Mouse (Mus musculus) intestine, embryonic 15.5 days (tissue): ENCODE measurements at regions not wholly inside any gene's neighbourhood (a gene's known extent, or its start where the extent isn't known, plus 50 kb on each side); places are given as distances from the start of the nearest gene placed in this dataset.

ENCODE experiments used
- ATAC-seq: fragments of 200-750 bp; cut with Nextera tagmentation; 2 replicates; pipeline ENCODE4 v1.8.0; 2017; ENCODE audit warnings: moderate TSS enrichment, moderate library complexity
- H3K27ac ChIP-seq: fragments of 300-500 bp; sonication (generic); 2 replicates; pipeline ENCODE4 v1.5.1; 2015; ENCODE audit warnings: mild to moderate bottlenecking, inconsistent platforms
- H3K27me3 ChIP-seq: fragments of 300-500 bp; sonication (generic); replicated peaks from 2 replicates; pipeline ENCODE4 v1.6.1; 2015; ENCODE audit warnings: inconsistent platforms
- H3K36me3 ChIP-seq: fragments of 300-500 bp; sonication (generic); 2 replicates; pipeline ENCODE4 v1.6.1; 2015; ENCODE audit warnings: inconsistent platforms
- H3K4me1 ChIP-seq: fragments of 300-500 bp; sonication (generic); replicated peaks from 2 replicates; pipeline ENCODE4 v1.6.1; 2015; ENCODE audit warnings: inconsistent platforms
- H3K4me2 ChIP-seq: fragments of 300-500 bp; sonication (generic); replicated peaks from 2 replicates; pipeline ENCODE4 v1.6.1; 2015; ENCODE audit warnings: mild to moderate bottlenecking, inconsistent platforms
- H3K4me3 ChIP-seq: fragments of 300-500 bp; sonication (generic); replicated peaks from 2 replicates; pipeline ENCODE4 v1.5.1; 2015; ENCODE audit warnings: inconsistent platforms
- H3K9ac ChIP-seq: fragments of 300-500 bp; sonication (generic); 2 replicates; pipeline ENCODE4 v1.6.1; 2015; ENCODE audit warnings: inconsistent platforms
- H3K9me3 ChIP-seq: fragments of 300-500 bp; sonication (generic); 2 replicates; pipeline ENCODE4 v1.6.1; 2016; ENCODE audit warnings: inconsistent platforms
- WGBS: fragments of 180-500 bp; shearing (Covaris S2); methylation state at CpG from one replicate; pipeline ENCODE4 v1.1.7; 2015; 5-methylcytosine and 5-hydroxymethylcytosine counted together

DNA sequence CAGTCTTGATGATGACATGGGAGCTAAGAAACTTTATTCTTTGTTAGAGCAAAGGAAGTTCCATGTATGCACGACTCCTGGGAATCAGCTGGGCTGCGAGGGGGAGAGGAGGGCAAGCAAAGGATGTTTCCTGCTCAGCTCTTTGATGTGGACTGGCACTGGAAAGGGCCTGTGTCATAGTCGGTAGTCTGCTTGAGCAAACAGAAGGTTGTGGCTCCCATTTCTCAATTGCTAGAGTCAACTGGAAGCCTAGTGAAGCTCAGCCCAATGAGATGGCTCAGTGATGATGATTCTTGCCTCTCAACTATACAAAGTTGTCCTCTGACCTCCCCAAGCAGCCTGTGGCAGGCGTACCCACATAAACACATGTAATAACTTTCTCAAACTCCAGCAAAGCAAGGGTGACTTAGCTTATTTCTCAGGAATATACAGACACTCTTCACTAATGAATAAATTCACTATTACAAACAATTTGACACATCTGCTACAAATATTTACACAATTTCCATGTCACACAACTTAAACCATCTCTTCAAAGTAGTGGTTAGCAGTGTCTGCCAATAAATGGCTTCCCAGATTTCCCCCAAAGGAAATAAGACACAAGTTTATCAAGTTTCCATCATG is 115.4 kb upstream of the Smad1 start:
- Histone ChIP-seq H3K9me3 (no peaks in the 10 kb centered on the region), H3K4me1 (no peaks in the 10 kb centered on the region), H3K4me3 (no peak overlapping the region), H3K27me3 (no peaks in the 10 kb centered on the region), H3K9ac (no peak overlapping the region), H3K27ac (peak overlapping the region; percentile 46), H3K36me3 (no peaks in the 10 kb centered on the region), H3K4me2 (no peak overlapping the region)
- ATAC-seq: peak; percentile 31; the same call in 1 of the 2 replicates
- 32% methylated on average over 4 of the region's 4 CpGs for WGBS

DNA sequence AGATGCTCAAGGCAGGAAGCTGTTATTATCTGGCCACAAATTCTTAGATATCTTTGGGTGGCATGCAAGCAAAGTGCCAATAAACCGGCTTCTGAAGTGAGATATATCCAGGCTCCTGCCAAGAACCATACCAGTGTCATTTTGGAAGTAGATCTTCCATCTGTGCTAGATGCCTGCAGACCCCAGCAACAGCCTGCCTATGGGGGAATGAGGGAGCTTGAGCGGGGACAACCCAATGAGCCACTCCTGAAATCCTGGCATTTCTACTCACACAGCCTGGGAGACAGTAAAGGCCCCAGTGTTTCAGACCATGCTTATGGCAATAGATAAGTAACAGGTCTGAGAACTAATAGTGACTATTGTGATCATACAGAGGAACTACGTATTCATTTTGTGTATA is 109.3 kb upstream of the Smad1 start:
- H3K36me3 ChIP-seq: no peaks in the 10 kb centered on the region
- no peak for ATAC-seq
- 91% methylated on average over 3 of the region's 3 CpGs for WGBS
- H3K27ac ChIP-seq: no peak overlapping the region
- H3K4me3 ChIP-seq: no peak overlapping the region
- H3K27me3 ChIP-seq: no peaks in the 10 kb centered on the region
- H3K4me2 ChIP-seq: no peak overlapping the region
- no peaks in the 10 kb centered on the region for H3K4me1 ChIP-seq
- H3K9me3 ChIP-seq: no peaks in the 10 kb centered on the region
- no peak overlapping the region for H3K9ac ChIP-seq

DNA sequence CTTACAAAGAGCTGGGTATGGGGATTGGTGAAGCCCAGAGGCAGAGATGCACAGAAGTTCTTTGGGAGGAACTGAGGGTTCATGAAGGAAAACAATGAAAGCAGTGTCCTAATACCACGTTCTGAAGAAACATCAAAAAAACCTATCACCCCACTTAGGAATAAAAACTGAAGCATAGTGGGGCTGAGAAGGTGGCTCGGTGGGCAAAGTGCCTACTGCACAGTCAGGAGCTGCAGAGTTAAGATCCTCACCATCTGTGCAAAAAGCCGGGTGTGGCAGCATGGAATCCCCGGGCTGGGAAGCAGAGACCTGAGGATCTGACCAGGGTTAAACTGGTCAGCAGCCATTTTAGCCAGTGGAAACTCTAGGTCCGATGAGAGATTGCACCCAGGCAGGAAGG is 106.1 kb upstream of the Smad1 start:
- no peak for ATAC-seq
- no peaks in the 10 kb centered on the region for H3K36me3 ChIP-seq
- WGBS: 70% methylated on average over 5 of the region's 5 CpGs
- H3K4me2 ChIP-seq: no peak overlapping the region
- no peak overlapping the region for H3K4me3 ChIP-seq
- no peak overlapping the region for H3K9ac ChIP-seq
- no peaks in the 10 kb centered on the region for H3K27me3 ChIP-seq
- no peaks in the 10 kb centered on the region for H3K4me1 ChIP-seq
- H3K27ac ChIP-seq: no peak overlapping the region
- H3K9me3 ChIP-seq: no peaks in the 10 kb centered on the region

DNA sequence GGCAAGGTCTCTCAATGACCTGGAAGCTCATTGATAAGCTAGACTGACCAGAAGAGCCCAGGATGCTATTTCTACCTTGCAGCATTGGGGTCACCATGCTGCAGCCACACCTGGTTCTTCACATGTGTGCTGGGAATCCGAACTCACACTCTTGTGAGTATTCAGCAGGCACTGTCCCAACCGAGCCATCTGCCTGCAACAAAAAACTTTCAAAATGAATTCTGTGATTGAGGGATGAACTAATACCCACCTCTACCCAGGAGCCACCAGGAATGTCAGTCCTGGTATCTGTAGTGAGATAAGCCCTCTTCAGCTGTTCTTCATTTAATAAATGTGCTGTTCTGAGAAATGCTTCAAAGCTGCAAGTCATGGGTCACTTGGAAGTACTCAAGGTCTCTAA is 104.6 kb upstream of the Smad1 start:
- Histone ChIP-seq H3K27me3 (no peaks in the 10 kb centered on the region), H3K4me3 (no peak overlapping the region), H3K9me3 (no peaks in the 10 kb centered on the region), H3K27ac (no peak overlapping the region), H3K9ac (no peak overlapping the region), H3K4me2 (no peak overlapping the region), H3K4me1 (no peaks in the 10 kb centered on the region), H3K36me3 (no peaks in the 10 kb centered on the region)
- ATAC-seq: no peak
- 88% methylated on average over 2 of the region's 2 CpGs for WGBS

DNA sequence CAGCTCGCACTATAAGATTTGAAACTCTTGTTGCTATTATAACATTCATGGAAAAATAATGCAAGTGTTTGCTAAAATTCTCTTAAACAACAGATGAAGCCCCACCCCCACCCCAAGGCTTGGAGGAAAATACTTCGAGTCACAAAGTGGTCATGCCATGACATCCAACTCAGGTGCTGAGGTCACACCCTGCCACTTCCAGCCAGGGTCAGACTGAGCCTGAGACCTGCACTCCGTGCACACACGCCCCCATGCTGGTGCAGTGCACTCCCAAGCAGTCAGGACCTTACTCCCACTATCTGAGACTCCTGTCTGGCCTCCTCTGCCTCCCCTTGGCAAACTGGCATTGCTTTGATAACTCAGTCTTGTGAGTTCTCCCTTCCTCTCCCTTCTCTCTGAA is 102.7 kb upstream of the Smad1 start:
- Histone ChIP-seq H3K9me3 (no peaks in the 10 kb centered on the region), H3K27me3 (no peaks in the 10 kb centered on the region), H3K4me2 (no peak overlapping the region), H3K9ac (no peak overlapping the region), H3K27ac (no peak overlapping the region), H3K36me3 (no peaks in the 10 kb centered on the region), H3K4me3 (no peak overlapping the region), H3K4me1 (peaks cover 4% of the 10 kb centered on the region; the same call in 1 of the 2 replicates)
- no peak for ATAC-seq
- WGBS: 78% methylated on average over 4 of the region's 4 CpGs

DNA sequence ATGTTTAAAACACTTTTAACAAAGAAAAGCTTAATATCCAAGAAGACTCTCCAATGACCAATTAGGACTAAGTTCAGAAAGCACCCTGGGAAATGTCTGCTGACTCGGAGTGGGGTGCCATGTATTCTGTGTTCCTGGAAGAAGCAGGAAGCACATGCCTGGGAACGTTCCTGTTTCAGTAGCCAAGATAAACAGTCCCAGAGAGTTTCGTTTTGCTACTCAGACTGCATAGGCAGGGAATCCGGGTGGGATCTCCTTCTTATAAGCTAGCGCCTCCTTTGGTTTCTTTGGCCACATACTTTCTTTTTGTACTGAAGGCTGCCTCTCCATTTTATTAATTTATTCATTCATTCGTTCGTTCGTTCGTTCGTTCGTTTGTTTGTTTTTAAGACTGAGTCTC is 101.9 kb upstream of the Smad1 start:
- ATAC-seq: no peak
- Histone ChIP-seq H3K27ac (no peak overlapping the region), H3K4me3 (no peak overlapping the region), H3K27me3 (no peaks in the 10 kb centered on the region), H3K4me1 (peaks cover 4% of the 10 kb centered on the region; the same call in 1 of the 2 replicates), H3K9ac (no peak overlapping the region), H3K9me3 (no peaks in the 10 kb centered on the region), H3K4me2 (no peak overlapping the region), H3K36me3 (no peaks in the 10 kb centered on the region)
- 73% methylated on average over 11 of the region's 11 CpGs for WGBS

DNA sequence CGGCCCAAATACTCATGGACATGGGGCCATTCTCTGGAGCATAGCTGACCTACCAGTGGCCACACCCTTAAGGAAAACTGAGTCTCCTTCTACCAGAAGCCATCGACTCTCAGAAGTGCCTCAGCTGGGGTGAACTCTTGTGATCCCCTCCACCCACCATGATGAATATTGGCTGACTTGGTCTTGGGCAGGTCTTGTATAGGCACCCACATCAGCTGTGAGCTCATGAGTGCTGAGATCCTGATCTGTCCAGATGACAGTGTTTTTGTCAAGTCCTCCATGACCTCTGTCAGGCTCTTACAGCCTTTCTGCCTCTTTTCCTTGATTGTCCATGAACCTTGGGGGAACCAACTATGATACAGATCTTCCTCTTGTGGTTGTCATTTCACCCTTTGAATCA is 99.9 kb upstream of the Smad1 start:
- Histone ChIP-seq H3K9ac (no peak overlapping the region), H3K36me3 (no peaks in the 10 kb centered on the region), H3K27me3 (no peaks in the 10 kb centered on the region), H3K4me1 (peaks cover 4% of the 10 kb centered on the region; the same call in 1 of the 2 replicates), H3K9me3 (no peaks in the 10 kb centered on the region), H3K4me2 (no peak overlapping the region), H3K4me3 (no peak overlapping the region), H3K27ac (no peak overlapping the region)
- ATAC-seq: no peak
- WGBS: 85% methylated on average over 2 of the region's 2 CpGs

DNA sequence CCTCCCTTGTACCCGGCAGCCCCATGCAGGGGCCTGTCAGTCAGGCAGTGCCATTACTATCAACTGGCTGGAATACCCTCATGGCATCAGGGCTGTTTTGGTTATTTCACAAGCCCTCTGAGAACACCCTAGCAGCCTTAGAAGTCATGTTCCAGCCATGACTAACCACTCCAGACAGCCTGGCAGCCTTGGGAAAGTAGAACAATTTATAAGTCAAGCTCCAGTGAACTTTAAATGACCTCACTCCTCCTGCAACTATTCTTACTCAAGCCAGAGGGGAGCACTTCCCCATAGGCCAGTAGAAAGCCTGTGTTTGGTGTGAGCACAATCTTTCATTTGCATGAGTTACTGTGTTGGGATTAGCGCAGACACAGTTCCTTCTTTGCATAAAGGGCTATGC is 99.3 kb upstream of the Smad1 start:
- Histone ChIP-seq H3K4me2 (no peak overlapping the region), H3K9ac (no peak overlapping the region), H3K27ac (peak overlapping the region; percentile 46; the same call in 1 of the 2 replicates), H3K36me3 (no peaks in the 10 kb centered on the region), H3K4me3 (no peak overlapping the region), H3K9me3 (no peaks in the 10 kb centered on the region), H3K4me1 (peaks cover 4% of the 10 kb centered on the region; the same call in 1 of the 2 replicates), H3K27me3 (no peaks in the 10 kb centered on the region)
- peak; percentile 75 for ATAC-seq
- 44% methylated on average over 2 of the region's 2 CpGs for WGBS

DNA sequence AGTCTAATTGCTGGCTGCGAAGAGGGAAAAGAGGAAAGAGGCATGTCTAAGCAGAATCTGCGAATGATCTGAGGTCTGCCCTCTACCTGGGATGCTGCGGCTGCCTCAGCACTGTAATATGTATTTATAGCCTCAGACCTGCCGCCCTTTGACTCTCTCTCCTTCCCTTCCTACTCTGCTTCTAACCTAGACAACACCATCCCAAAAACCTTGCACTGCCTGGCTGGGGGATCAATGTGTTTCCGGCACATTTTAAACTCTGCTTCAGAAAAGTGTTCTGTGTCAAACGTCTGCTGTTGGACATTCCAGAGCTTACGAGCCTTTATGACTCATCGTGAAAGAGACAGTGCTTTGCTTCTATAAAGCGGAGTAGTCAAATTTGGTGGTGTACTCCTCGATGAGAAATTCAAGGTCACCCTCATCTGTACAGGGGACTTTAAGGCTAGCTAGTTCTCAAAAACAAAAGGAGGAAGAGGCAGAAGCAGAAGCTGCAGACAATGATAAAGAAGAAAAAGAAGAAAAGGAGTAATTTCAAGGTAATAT is 91.9 kb upstream of the Smad1 start:
- H3K9me3 ChIP-seq: no peaks in the 10 kb centered on the region
- ATAC-seq: no peak
- WGBS: 31% methylated on average over 10 of the region's 10 CpGs

DNA sequence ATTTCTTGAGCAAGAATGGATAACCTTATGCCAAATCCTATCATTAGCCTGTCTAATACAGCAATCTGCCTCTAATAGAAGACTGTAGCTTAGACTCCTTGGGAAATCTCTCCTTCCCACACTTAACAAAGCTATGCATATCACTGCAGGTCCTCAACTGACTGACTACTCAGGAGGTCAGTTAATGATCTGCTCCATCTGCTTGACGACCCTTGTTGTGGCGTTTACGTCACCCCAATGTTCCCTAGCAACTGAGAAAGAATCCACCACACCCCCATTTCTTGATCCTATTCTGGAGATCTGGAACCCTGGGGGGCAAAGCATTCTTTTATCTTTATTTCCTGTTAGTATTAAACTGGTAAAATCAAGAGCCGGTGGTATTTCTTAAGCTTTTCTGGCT is 91.4 kb upstream of the Smad1 start:
- H3K27me3 ChIP-seq: no peaks in the 10 kb centered on the region
- WGBS: 34% methylated on average over 4 of the region's 4 CpGs
- no peaks in the 10 kb centered on the region for H3K9me3 ChIP-seq
- H3K9ac ChIP-seq: no peak overlapping the region
- 0 out of 2 replicates have a peak overlapping the region, but pooled peaks have one; percentile 19 for H3K4me2 ChIP-seq
- no peak overlapping the region for H3K27ac ChIP-seq
- ATAC-seq: no peak
- peaks cover 9% of the 10 kb centered on the region; the same call in 1 of the 2 replicates for H3K4me1 ChIP-seq
- no peak overlapping the region for H3K4me3 ChIP-seq
- H3K36me3 ChIP-seq: no peaks in the 10 kb centered on the region

More for the DNA sequence above, 91.9 kb upstream of the Smad1 start:
- Histone ChIP-seq H3K36me3 (no peaks in the 10 kb centered on the region), H3K4me3 (no peak overlapping the region), H3K4me2 (peak overlapping the region; percentile 19; the same call in 1 of the 2 replicates), H3K27ac (no peak overlapping the region), H3K27me3 (no peaks in the 10 kb centered on the region), H3K4me1 (peaks cover 9% of the 10 kb centered on the region; the same call in 1 of the 2 replicates), H3K9ac (no peak overlapping the region)

DNA sequence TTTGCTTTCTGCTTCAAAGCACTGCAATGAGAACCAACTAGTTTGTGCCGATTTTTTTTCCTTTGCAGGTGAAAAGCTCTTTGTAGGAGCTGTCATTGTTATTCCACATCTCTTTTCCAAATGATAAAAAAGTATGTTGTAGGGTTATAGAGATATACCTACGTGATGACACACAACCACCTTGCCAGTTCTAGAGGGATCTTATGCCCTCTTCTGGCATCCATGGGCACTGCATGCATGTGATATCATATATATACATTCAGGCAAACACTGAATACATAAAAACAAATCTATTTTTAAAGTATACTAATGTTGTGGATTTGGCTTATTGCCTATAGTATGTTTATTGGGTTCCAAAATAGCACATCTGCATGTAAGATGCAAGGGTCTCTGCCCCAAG is 89.5 kb upstream of the Smad1 start:
- H3K27ac ChIP-seq: no peak overlapping the region
- WGBS: 73% methylated on average over 2 of the region's 2 CpGs
- H3K4me2 ChIP-seq: no peak overlapping the region
- H3K4me1 ChIP-seq: peaks cover 9% of the 10 kb centered on the region; the same call in 1 of the 2 replicates
- no peak overlapping the region for H3K4me3 ChIP-seq
- H3K36me3 ChIP-seq: no peaks in the 10 kb centered on the region
- no peaks in the 10 kb centered on the region for H3K9me3 ChIP-seq
- H3K9ac ChIP-seq: no peak overlapping the region
- no peak for ATAC-seq
- no peaks in the 10 kb centered on the region for H3K27me3 ChIP-seq

DNA sequence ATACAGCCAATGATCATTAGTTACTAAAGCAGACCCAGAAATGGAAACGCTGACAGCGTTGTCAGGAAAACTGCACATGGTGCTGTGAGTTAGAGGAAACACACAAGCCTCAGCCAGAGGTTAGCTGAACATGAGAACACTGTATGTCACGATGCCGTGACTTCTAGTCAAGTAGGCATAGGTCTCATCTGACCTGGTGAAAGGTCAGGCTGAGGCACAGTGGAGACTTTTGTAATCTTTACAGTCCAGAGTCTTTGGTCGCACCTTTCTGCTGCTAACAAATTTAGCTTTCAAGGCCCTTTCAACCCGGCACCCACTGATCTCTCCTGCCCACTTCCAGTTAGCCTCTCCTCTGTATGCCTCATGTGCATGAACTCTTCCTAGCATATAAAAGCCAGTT is 88.3 kb upstream of the Smad1 start:
- WGBS: 82% methylated on average over 6 of the region's 6 CpGs
- Histone ChIP-seq H3K27me3 (no peaks in the 10 kb centered on the region), H3K9me3 (no peaks in the 10 kb centered on the region)

DNA sequence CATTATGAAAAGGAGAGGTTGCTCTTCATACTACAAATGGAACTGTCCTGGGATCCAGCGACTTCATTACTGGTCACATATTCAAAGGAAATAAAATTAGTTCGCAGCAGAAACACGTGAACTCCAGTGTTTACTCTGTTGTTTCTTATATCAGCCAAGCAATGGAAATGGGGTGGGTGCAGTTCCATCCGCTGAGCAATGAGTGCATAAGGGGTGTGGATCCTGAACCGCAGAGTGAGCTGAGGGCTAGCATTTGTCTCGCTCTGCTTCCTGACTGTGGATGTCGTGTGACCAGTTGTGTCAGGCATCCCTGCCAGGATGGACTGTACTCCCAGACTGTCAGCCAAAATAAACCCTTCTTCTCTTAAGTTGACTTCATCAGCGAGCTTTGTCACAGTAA is 80.0 kb upstream of the Smad1 start:
- no peak overlapping the region for H3K4me2 ChIP-seq
- H3K27me3 ChIP-seq: no peaks in the 10 kb centered on the region
- no peaks in the 10 kb centered on the region for H3K4me1 ChIP-seq
- WGBS: 89% methylated on average over 8 of the region's 8 CpGs
- H3K27ac ChIP-seq: no peak overlapping the region
- no peaks in the 10 kb centered on the region for H3K36me3 ChIP-seq
- H3K9ac ChIP-seq: no peak overlapping the region
- ATAC-seq: no peak
- no peak overlapping the region for H3K4me3 ChIP-seq
- no peaks in the 10 kb centered on the region for H3K9me3 ChIP-seq

More for the DNA sequence above, 88.3 kb upstream of the Smad1 start:
- Histone ChIP-seq H3K27ac (no peak overlapping the region), H3K4me2 (no peak overlapping the region), H3K4me3 (no peak overlapping the region), H3K4me1 (peaks cover 9% of the 10 kb centered on the region; the same call in 1 of the 2 replicates), H3K9ac (no peak overlapping the region), H3K36me3 (no peaks in the 10 kb centered on the region)
- ATAC-seq: no peak
